Mouse (Mus musculus): ENCODE measurements around the gene Wfdc13.
"Not testable (repeated sequence)": the region's sequence is repeated elsewhere in the genome, so short reads cannot be mapped to it uniquely, and the experiment has no call there.

Wfdc13 gene

DNA sequence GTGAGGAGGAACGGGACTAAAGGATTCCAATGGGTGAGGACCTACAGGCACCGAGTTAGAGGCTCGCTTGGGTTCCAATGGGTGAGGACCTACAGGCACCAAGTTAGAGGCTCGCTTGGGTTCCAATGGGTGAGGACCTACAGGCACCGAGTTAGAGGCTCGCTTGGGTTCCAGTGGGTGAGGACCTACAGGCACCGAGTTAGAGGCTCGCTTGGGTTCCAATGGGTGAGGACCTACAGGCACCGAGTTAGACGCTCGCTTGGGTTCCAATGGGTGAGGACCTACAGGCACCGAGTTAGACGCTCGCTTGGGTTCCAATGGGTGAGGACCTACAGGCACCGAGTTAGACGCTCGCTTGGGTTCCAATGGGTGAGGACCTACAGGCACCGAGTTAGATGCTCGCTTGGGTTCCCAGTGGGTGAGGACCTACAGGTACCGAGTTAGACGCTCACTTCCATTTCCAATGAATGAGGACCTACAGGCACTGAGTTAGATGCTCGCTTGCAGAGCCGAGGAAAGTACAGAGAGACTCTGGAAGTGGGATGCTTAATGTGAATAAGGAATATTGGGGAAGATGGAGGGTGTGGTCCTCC is 31.4 kb downstream of the Wfdc13 start:
- not testable (repeated sequence) for DNase-seq (ENCODE audit: low read depth, low spot score)

DNA sequence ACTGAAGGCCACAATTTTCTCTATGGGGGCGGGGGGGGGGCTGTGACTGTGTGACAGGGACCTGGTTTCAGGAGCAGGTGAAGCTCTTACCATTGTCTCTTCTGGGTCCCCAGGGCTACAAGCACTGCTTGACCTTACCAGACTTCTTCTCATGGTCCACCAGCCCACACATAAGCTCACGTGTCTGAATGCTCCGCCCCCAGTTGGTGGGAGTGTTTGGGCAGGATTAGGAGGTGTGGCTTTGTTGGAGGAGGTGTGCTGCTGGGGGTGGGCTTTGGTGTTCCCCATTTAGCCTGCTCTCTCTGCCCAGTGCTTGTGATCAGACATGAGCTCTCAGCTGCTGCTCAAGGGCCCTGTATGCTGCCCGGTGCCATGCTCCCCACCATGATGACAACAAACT is 38.4 kb downstream of the Wfdc13 start:
- peak; percentile 74 for DNase-seq (ENCODE audit: low read depth, low spot score)

DNA sequence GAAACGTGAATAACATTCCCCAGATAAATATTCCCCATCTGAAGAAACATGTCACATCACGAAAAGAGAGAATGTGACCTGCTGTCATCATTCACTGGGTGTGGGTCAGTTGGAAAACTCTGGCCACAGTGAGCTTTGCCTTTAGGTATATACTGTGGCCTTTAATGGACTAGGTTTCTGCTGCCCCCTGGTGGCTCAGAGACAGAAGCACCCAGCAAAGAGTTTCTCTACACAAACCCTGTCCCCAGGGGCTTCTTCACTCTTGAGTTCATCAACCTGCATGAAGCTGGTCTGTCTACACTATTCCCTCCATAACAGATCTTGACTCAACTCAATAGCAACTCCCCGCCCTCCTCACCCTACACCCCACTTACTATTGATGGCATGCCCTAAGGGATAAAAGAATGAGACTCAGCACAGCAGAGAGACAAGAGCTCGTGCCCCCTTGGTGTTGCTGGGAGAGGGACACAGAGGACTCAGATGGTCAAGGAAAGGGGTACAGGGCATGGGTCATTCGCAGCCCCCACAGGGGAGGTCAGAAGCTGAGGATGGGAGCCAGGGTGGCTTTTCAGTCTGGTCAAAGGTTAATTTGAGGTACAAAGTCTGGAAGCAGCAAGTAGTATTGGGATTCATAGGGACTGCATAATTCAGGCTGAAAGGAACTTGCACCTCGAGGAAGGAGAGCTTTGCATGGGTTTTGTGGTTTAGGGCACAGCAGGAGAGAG is 41.1 kb downstream of the Wfdc13 start:
- DNase-seq (ENCODE audit: low read depth, low spot score) = peak; percentile 66

DNA sequence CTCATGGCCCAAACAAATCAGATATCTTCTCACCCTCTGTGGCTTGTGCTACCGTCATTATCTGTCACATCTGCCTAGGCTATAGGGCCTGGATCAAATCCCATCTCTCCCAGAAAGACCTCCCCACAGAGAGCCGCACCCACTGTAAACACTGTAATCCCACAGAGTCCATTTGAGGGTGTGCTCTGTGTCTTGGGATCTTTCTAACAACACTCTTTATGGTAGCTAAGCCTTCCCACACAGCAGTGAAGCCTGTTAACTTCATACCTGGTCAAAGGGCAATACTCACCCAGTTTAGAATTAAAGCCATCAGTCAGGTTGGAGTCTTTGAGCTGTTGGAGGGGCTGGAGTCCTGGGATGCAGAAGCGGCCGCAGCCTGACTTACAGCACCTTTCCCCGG is 46.8 kb downstream of the Wfdc13 start:
- DNase-seq (ENCODE audit: low read depth, low spot score) = no peak

DNA sequence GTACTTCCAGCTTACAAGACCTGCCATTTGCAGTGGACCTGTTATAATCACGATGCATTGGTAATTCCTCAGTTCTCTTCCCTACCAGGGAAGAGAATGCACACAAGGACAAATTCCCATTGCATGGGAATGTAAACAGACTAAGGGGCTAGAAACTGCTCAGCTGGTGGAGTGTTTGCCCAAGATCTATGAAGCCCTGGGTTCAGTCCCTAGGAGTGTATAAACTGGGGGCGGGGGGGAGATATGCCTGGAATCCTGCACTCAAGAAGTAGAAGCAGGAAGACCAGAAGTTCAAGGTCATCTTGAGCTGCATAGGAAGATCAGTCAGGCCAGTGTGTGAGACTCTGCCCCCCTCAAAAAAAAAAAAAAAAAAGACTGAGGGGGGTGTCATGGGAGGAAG is 48.4 kb downstream of the Wfdc13 start:
- no peak for DNase-seq (ENCODE audit: low read depth, low spot score)

DNA sequence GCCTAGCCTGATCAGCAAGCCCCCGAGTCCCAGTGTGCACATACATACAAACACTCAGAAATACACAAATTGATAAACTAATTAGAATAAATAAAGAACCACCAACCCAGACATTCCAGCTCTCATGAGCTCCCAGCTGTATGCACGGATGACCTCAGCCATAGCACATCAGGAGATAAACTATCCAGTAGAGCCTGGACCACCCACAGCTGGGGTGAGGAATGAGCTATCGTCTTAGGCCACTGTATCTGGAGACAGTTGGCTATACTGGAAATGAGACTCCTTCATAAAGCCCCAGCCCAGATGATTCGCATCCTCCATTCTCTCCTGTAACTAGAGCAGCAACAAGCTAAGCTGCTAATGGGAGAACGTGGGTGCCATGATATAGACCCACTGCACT is 49.9 kb downstream of the Wfdc13 start:
- DNase-seq (ENCODE audit: low read depth, low spot score) = no peak

DNA sequence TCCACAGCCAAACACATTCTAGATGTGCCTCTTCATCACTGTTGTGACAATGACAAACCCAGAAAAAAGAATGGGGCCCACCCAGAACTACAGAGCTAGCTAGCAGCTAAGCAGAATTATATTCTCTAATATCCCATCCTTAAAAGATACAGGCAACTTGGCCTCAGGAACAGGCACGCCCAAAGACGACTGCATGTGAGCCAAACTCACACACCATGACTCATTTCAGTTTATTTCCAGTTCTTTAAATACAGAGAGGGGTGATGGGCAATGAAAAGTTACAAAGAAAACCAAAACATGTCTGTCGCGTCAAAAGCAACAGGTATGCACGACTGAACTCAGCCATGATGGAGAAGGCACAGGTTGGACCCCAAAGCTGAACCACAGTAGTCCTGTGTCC is 50.5 kb downstream of the Wfdc13 start:
- DNase-seq (ENCODE audit: low read depth, low spot score) = no peak

All from R1 (cell line).